Mouse (Mus musculus) kidney, postnatal 10 days (tissue): ENCODE data around the gene Gm10663.
A peak's percentile ranks its signal among the peaks of the same experiment; 100 is the strongest.

Experiments
- DNase-seq: peaks from one replicate; pipeline ENCODE4 v3.0.0; 2021; ENCODE audit warnings: mixed read lengths

The Gm10663 gene

DNA sequence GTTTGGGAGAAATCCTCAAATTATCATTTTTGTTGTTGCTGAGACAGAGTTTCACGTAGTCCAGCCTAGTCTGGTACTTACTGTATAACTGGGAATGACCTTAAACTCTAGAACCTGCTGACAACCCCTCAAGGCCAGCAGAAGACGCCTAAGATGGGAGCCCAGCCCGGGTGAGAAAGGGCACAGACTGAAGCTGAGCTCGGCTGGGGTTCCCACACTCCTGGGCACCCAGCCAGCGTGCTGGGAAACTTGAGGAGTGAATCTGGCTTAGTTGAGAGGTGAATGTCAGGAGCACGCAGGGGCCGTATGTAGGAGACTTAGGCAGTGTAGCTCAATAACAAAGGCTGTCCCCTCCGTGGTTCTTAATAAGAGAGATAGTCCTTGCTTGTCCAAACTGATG lies 12.9 kb downstream of the Gm10663 start:
- peak; percentile 47 for DNase-seq

- no peak for DNase-seq
These were observed 13.3 kb downstream of the Gm10663 start for GRCm38 (mm10) chr8:65088120-65088519.

DNA sequence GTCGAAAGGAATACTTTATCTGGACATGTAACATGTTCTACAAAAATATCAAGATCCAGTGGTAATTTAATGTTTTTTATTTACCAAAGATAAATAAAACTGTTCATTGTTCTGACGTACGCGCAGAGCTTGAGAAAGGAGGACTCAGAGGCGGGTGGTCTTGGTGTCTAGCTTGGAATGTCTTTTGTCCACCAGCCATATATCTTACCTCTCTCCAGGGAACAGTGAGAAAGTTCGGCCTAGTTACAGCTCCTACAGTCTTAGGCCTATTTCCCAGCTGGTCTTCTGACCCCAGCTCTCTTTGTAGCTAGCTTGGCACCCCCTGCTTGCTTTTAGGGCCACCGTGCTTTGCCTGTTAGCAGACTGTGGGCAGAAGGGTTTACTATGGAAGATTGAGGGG lies 14.9 kb downstream of the Gm10663 start:
- no peak for DNase-seq

DNA sequence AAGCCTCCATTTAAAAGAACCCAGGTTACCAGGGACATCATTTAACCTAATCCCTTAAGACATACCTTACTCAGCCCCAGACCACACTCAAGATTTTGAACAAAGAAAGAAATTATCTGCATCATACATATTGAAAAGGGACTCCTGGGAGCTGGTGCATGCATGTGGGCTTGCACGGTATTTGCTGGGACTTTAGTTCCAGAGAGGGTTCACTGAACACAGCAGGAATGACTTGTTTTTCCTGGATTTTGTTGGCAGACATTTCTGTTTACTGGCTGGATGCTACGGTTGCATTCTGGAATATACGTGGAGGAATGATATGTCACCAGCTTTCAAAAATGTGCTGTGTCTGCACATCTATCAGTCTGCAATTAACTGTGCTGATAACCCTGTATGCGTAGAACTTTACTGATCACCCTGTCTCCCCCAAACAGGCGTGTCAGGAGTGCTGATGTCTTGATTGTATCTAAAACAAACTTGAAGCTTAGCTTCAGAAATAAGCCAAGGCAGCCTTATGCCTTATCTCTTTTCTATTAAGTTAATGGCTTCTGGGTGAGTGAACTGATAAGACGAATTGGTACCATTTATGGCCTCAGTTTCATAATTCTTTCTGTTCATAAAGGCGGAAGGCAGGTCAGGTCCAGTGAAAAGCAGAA lies 23.1 kb downstream of the Gm10663 start:
- DNase-seq, result no peak

GRCm38 (mm10) chr8:65099735-65100134 lies 24.9 kb downstream of the Gm10663 start:
- peak; percentile 27 for DNase-seq

GRCm38 (mm10) chr8:65103632-65104031 lies 28.8 kb downstream of the Gm10663 start:
- DNase-seq, result no peak

DNA sequence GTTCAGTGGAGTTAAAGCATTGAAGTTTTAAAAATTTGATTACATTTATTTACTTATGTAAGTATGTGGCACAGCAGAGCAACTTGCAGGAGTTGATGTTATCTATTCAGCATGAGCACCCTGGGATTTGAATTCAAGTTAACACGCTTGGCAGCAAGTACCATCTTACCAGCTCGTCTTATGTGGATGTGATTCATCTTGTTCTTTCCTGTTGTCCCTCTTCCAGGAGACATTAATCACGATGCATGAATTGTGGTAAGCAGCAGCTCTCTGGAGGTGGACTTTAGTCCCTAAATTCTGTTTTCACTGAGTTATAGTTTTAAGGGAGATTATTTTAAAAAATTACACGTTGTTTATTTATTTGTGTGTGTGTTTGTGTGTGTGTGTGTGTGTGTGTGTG lies 29.2 kb downstream of the Gm10663 start:
- no peak for DNase-seq

- DNase-seq, result no peak
These were observed 33.3 kb downstream of the Gm10663 start for GRCm38 (mm10) chr8:65107936-65108718.

GRCm38 (mm10) chr8:65108936-65109335 lies 34.1 kb downstream of the Gm10663 start:
- no peak for DNase-seq

DNA sequence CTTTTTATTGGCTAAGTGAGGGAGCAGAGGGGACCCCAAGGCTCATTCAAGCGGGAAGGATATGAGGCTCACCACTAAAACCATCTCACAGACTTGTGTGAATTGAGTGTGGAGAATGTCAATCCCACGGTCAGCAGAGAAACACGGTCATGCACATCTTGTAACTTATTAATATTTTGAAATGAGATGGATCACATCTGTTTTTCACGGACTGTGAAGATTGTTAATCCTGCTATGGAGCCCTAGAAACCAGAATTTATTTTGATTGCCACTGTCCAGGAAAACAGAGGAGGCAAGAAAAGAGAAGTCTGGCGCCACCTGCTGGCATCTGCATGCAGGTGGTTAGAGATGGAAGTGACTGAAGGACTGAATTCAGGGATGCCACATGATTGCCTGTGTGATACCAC lies 35.5 kb downstream of the Gm10663 start:
- DNase-seq, result peak; percentile 87

- DNase-seq, result no peak
These were observed 37.3 kb downstream of the Gm10663 start for GRCm38 (mm10) chr8:65112092-65112491.

DNA sequence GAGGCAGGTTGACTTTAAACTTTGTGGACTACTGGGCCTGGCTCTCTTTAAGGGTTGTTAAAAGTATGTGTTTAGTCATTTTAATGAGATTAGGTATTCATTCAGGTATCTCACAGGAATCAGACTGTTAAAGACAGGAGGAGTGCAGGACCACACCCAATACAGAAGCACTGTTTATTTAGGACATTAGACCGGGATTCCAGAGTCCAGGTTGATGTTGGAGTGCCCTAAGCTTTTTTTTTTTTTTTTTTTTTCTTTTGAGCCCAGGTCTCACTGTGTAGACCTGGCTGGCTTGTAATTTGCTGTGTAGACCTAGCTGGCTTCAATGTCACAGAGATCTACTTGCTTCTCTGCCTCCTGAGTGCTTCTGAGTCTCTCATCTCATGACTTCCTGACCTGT lies 51.2 kb downstream of the Gm10663 start:
- DNase-seq, result no peak

DNA sequence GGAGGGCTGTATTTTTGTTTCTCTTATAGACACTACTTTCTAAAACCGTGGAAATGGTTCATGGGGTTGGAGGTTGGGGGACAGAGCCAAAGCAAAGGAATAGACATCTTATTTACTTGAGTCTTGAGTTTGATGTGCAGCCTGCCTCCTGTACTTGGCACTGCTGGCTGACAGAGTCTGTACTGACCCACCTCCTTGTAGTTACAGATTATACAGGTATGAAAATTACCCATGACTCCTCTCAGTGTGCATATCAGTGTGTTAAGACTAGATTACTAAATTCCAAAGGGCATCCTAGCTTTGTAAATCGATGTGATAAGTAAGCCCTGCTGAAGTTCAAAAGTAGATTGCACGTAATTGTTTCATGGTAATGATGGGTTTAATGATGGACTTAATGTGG lies 51.6 kb downstream of the Gm10663 start:
- no peak for DNase-seq
